Mouse (Mus musculus) hindbrain, embryonic 16.5 days (tissue): Measurements from ENCODE around the gene Tlx2. TPM values are rescaled to one million over a fixed set of nuclear protein-coding genes. Genes with fewer than 3 reads are reported as not detected.
A peak's percentile ranks its signal among the peaks of the same experiment; 100 is the strongest.

ENCODE experiments used
- ATAC-seq: fragments of 200-750 bp; cut with Nextera tagmentation; 2 replicates; pipeline ENCODE4 v1.8.0; 2017; ENCODE audit warnings: moderate TSS enrichment, moderate library complexity
- H3K27ac ChIP-seq: fragments of 300-500 bp; sonication (generic); 2 replicates; pipeline ENCODE4 v1.5.1; 2014; ENCODE audit warnings: low read depth, mild to moderate bottlenecking, control low read depth, low read length, moderate library complexity
- H3K27me3 ChIP-seq: fragments of 300-500 bp; sonication (generic); replicated peaks from 2 replicates; pipeline ENCODE4 v1.6.1; 2014; ENCODE audit warnings: low read length; ENCODE audit not compliant: control insufficient read depth, insufficient read depth
- H3K36me3 ChIP-seq: fragments of 300-500 bp; sonication (generic); 2 replicates; pipeline ENCODE4 v1.6.1; 2014; ENCODE audit warnings: mild to moderate bottlenecking, low read length, moderate library complexity, mixed read lengths; ENCODE audit not compliant: control insufficient read depth, insufficient read depth
- H3K4me1 ChIP-seq: fragments of 300-500 bp; sonication (generic); 2 replicates; pipeline ENCODE4 v1.6.1; 2014; ENCODE audit warnings: low read depth, low read length; ENCODE audit not compliant: control insufficient read depth, insufficient read depth
- H3K4me2 ChIP-seq: fragments of 300-500 bp; sonication (generic); 2 replicates; pipeline ENCODE4 v1.6.1; 2014; ENCODE audit warnings: mild to moderate bottlenecking, low read length, control low read depth, moderate library complexity
- H3K4me3 ChIP-seq: fragments of 300-500 bp; sonication (generic); 2 replicates; pipeline ENCODE4 v1.5.1; 2014; ENCODE audit warnings: mild to moderate bottlenecking, low read length, control low read depth, moderate library complexity
- H3K9ac ChIP-seq: fragments of 300-500 bp; sonication (generic); 2 replicates; pipeline ENCODE4 v1.6.1; 2014; ENCODE audit warnings: low read depth, mild to moderate bottlenecking, control low read depth, low read length, moderate library complexity
- H3K9me3 ChIP-seq: fragments of 300-500 bp; sonication (generic); 2 replicates; pipeline ENCODE4 v1.6.1; 2014; ENCODE audit warnings: mild to moderate bottlenecking, low read length, moderate library complexity; ENCODE audit not compliant: control insufficient read depth
- WGBS: fragments of 180-500 bp; shearing (Covaris S2); extraction: QIAGEN DNeasy Blood & Tissue Kit; methylation state at CpG from one replicate; pipeline ENCODE4 v1.1.7; 2014; 5-methylcytosine and 5-hydroxymethylcytosine counted together
- polyA plus RNA-seq: library from polyadenylated mRNA; unstranded; fragments of >200 nt; fragmentation: Nextera tagmentation; extraction: Ambion mirVana; gene quantifications from 2 replicates; pipeline ENCODE4 v1.2.1, GENCODE M21; 2015

The Tlx2 gene
- polyA plus RNA-seq, 1 experiment from 2014 or later, result 0.16 TPM

DNA sequence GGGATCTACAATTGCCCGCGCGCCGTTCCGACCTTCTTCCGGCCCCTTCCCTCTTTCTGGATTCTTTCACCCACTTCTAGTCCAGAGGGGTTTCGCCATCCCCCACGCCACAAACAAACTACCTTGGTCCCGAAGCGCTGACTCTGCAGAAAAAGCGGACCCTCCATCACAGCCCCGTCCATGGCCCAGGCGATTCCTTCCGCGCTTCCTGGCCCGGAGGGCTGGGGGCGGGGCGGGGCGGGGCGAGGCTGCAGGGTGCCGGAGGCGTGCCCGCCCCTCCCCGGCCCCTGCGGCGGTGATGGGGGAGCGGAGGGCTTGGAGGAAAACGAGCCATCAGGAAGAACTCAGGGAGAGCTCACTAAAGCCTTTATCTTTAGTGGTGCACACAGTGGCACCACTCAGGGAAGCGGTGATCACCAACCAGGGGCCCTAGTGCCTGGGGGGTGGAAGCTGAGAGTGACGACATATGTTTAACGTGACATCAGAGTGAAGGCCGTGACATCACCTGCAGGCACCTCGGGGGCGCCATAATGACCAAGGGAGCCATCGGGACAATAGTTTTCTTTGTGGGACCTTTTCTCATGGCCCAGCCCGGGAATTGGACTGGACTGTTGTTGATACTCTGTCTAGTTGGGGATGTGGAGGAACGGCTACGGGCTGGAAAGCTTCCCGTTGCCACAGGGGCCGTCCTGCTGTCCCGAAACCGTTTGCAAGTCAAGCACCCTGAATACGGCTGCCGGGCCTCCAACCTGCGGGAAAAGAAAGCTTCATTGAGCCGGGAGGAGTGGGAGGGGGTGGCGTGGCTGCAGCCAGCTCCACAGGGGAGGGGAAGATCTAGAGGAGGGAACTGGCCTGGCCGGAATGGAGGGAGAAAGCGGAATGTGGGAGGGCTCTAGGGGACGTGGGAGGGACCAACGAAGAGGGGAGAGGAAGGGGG lies 36.6 kb downstream of the Tlx2 start, which contains the start of the genes Dok1 and Loxl3:
TSS of gene Dok1 (minus strand) at position 223 of the 937 bp plus-strand sequence.
TSS of gene Loxl3 (plus strand) at position 925 of the 937 bp plus-strand sequence.
- peaks cover 17% of the 10 kb centered on the region for H3K27me3 ChIP-seq
- peak within 1 kb of the TSS; percentile 66 for H3K27ac ChIP-seq
- H3K4me3 ChIP-seq, result peak within 1 kb of the TSS; percentile 46
- ATAC-seq, result peak; percentile 67
- H3K9ac ChIP-seq, result peak within 1 kb of the TSS; percentile 55
- H3K4me1 ChIP-seq, result peaks cover 22% of the 10 kb centered on the region
- peak within 1 kb of the TSS; percentile 78 for H3K4me2 ChIP-seq
- H3K36me3 ChIP-seq, result no peaks in the 10 kb centered on the region
- no peaks in the 10 kb centered on the region for H3K9me3 ChIP-seq
- under 1% methylated on average over 45 of the region's 51 CpGs for WGBS

DNA sequence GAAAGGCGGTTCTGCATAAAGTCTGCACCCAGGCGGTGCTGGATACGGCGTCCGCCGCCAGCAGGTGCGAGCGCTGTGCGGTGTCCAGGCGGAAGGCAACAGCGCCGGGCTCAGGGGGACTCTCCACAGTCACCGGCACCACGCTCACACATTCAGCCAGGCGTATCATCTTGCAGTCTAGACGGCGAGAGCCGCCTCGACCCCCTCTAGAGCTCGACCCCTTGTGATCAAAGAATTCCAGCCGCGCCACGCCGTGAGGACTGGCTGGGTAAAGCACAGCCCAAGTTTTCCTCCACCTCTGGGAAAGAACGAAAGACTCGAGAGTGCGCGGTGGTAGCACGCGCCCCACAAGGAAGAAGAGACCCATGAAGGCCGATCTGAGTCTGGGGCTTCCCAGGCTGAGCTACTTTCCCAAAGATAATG lies 37.3 kb downstream of the Tlx2 start:
- Histone ChIP-seq H3K27me3 (peaks cover 17% of the 10 kb centered on the region), H3K4me1 (peaks cover 16% of the 10 kb centered on the region), H3K4me2 (peak overlapping the region; percentile 78), H3K9me3 (no peaks in the 10 kb centered on the region), H3K9ac (peak overlapping the region; percentile 55), H3K27ac (no peak overlapping the region), H3K4me3 (peak overlapping the region; percentile 46), H3K36me3 (no peaks in the 10 kb centered on the region)
- peak; percentile 19 for ATAC-seq
- WGBS, result under 1% methylated on average over 31 of the region's 31 CpGs

DNA sequence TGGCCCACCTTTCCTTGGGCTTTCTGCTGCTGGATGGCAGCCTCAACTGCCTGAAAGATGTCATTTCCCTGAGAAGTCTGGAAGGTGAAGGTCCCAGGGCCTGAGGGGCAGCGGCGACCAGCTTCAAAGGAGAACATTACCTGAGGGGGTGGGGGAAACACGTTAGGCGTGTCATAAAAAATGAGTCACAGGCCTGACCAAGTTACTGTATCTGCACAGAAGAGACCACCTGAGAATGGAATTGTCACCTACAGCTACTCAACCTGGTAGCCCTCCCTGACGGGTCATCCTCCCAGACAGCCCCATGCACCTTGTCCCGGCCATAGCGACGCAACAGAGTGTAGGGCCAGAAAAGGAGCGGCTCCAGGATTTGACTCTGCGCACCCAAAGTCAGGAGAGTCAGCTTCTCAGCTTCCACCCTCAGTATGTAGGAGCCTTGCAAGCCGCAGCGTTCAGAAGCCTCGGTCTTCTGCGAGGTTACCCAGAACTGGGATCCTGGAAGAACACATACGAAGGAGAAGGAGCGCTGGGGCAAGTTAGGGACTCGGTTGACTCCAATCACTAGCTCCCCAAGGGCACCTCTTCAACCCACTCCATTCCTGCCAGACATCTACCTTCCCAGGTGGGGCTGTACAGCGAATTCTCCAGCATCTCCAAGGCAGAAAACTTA lies 38.0 kb downstream of the Tlx2 start:
- Histone ChIP-seq H3K9ac (peak overlapping the region; percentile 55; the same call in 1 of the 2 replicates), H3K4me2 (peak overlapping the region; percentile 78), H3K4me3 (peak overlapping the region; percentile 46), H3K9me3 (no peaks in the 10 kb centered on the region), H3K27ac (no peak overlapping the region), H3K36me3 (no peaks in the 10 kb centered on the region), H3K27me3 (peaks cover 17% of the 10 kb centered on the region), H3K4me1 (peaks cover 16% of the 10 kb centered on the region)
- 19% methylated on average over 18 of the region's 18 CpGs for WGBS
- ATAC-seq, result no peak

DNA sequence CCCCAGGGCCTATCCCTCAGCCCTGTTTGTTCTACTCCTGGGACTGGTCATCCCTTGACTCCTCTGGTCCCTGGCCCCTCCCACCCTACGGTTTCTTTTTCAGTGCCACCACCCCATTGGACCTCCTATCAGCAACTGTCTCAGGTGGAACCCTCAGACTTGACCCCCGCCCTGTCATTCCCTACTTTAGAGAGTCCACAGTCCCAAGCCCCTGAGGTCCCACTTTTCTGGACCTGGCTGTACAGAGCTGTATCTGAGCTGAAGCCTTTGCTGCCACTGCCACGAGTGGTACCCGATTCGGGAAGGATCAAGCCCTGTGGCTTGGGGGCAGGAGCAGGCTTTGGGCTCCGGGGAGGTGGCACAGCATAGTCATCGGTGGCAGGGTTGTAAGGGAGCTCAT lies 39.0 kb downstream of the Tlx2 start:
- ATAC-seq, result no peak
- H3K4me2 ChIP-seq, result no peak overlapping the region
- WGBS, result 63% methylated on average over 7 of the region's 7 CpGs

DNA sequence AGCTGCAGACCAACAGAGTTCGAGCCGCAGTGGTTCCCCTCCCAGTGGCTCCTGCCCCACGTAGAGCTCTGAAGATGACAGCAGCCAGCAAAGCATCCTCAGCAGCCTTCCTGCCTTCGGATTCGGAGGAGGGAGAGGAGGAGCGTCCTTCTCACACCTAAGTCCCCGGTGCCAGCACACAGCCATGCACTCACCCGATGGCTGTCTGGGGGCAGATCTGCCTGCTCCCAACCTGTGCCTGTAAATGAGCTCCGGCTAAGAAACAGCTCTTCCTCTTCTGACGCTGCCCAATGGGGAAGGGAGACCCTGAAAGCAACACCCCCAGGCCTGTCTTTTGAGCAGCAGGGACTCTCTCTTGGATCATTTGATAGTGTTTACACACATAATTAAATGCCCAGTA lies 40.3 kb downstream of the Tlx2 start:
- 24% methylated on average over 10 of the region's 10 CpGs for WGBS
- H3K4me3 ChIP-seq, result no peak overlapping the region
- H3K36me3 ChIP-seq, result no peaks in the 10 kb centered on the region
- H3K9me3 ChIP-seq, result no peaks in the 10 kb centered on the region
- H3K27ac ChIP-seq, result no peak overlapping the region
- peaks cover 17% of the 10 kb centered on the region for H3K27me3 ChIP-seq
- no peak overlapping the region for H3K4me2 ChIP-seq
- H3K4me1 ChIP-seq, result peaks cover 16% of the 10 kb centered on the region
- ATAC-seq, result no peak
- H3K9ac ChIP-seq, result no peak overlapping the region

More for the DNA sequence above, 39.0 kb downstream of the Tlx2 start:
- no peaks in the 10 kb centered on the region for H3K36me3 ChIP-seq
- H3K4me3 ChIP-seq, result no peak overlapping the region
- no peak overlapping the region for H3K27ac ChIP-seq
- H3K27me3 ChIP-seq, result peaks cover 17% of the 10 kb centered on the region
- no peak overlapping the region for H3K9ac ChIP-seq
- no peaks in the 10 kb centered on the region for H3K9me3 ChIP-seq
- peaks cover 16% of the 10 kb centered on the region for H3K4me1 ChIP-seq

DNA sequence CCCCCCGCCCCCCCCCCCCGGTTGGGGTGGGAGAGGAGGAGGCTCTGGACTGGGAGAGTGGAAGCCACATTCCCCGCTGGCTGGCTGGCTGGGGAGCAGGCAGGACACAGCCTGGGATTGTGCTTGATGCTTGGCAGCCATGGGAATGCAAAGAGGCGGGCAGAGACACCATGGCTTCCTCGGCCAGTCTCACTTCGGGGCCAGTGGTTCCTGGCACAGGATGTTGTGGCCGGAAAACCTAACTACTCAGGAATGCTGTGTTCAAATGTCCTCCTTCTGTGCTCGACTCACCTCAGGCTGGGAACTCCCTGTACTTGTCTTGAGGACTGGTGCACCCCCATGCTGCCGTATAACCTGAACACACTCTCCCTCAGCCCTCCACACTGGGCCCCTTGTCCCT lies 42.4 kb downstream of the Tlx2 start:
- no peak overlapping the region for H3K9ac ChIP-seq
- H3K27ac ChIP-seq, result no peak overlapping the region
- no peaks in the 10 kb centered on the region for H3K9me3 ChIP-seq
- ATAC-seq, result no peak
- H3K4me2 ChIP-seq, result no peak overlapping the region
- H3K36me3 ChIP-seq, result no peaks in the 10 kb centered on the region
- 52% methylated on average over 7 of the region's 9 CpGs for WGBS
- peaks cover 5% of the 10 kb centered on the region; the same call in 1 of the 2 replicates for H3K4me1 ChIP-seq
- H3K27me3 ChIP-seq, result peaks cover 14% of the 10 kb centered on the region
- no peak overlapping the region for H3K4me3 ChIP-seq

DNA sequence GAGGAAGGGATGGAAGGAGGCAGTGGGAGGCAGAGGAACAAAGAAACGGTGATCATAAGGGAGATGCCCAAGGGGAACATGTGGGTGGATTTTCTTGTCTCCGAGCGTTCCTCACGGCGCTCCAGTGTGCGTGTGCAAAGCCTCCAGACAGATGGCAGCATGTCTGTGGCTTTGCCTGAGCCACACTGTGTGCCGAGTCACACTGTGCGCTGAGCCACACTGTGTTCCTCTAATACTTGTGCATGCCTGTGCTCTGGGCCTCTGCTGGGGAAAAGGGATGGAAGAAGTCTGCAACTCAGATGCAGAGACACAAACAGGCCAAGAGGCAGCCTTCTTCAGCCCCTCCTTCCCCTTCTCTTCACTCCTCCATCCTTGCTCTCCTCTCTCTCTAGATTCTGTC lies 42.8 kb downstream of the Tlx2 start:
- H3K27ac ChIP-seq, result no peak overlapping the region
- H3K27me3 ChIP-seq, result peaks cover 14% of the 10 kb centered on the region
- no peak for ATAC-seq
- no peaks in the 10 kb centered on the region for H3K36me3 ChIP-seq
- H3K9me3 ChIP-seq, result no peaks in the 10 kb centered on the region
- peaks cover under 1% of the 10 kb centered on the region; the same call in 1 of the 2 replicates for H3K4me1 ChIP-seq
- H3K4me2 ChIP-seq, result no peak overlapping the region
- 78% methylated on average over 8 of the region's 8 CpGs for WGBS
- H3K9ac ChIP-seq, result no peak overlapping the region
- H3K4me3 ChIP-seq, result no peak overlapping the region

DNA sequence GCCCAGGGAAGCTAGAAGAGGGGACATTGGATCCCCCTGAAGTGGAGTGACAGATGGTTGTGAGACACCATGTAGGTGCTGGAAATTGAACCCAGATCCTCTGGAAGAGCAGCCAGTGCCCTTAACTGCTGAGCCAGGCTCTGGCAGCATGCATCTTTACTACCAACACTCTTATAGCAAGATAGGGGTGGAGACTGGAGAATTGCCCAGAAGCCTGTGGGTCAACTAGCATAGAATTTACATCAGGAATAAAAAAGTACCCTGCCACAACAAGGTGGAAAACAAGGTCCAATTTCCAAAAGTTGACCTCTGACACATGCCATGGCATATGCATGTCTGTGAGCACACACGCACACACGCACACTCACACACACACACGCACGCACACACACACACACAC lies 44.9 kb downstream of the Tlx2 start:
- WGBS, result 87% methylated on average over 4 of the region's 4 CpGs
- H3K27me3 ChIP-seq, result peaks cover 2% of the 10 kb centered on the region
- H3K36me3 ChIP-seq, result no peaks in the 10 kb centered on the region
- H3K4me1 ChIP-seq, result no peaks in the 10 kb centered on the region
- ATAC-seq, result no peak
- H3K9me3 ChIP-seq, result no peaks in the 10 kb centered on the region
- H3K4me2 ChIP-seq, result no peak overlapping the region
- H3K27ac ChIP-seq, result no peak overlapping the region
- H3K9ac ChIP-seq, result no peak overlapping the region
- H3K4me3 ChIP-seq, result no peak overlapping the region

DNA sequence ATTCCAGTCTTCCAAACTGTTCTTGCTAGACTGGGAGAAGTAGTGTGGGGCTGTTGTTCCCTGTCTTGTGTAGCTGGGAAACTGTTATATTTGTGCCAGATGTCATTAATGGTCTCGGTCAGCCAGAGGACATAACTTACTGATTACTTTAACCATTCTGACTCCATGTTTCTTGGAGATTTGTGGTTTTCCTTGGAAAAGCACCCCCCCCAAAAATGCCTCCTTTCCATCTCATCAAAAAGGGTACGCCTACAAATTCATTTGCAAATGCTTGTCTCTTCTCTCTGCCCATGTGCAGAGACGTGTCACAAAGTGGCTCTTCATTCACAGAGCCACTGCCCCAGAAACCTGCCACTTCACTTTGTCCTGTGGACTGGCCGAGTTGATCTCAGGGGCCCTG lies 45.7 kb downstream of the Tlx2 start:
- H3K27me3 ChIP-seq, result no peaks in the 10 kb centered on the region
- no peaks in the 10 kb centered on the region for H3K4me1 ChIP-seq
- H3K27ac ChIP-seq, result no peak overlapping the region
- no peak overlapping the region; the same call in 1 of the 2 replicates for H3K9ac ChIP-seq
- WGBS, result 75% methylated on average over 4 of the region's 4 CpGs
- no peak for ATAC-seq
- no peaks in the 10 kb centered on the region for H3K36me3 ChIP-seq
- no peak overlapping the region for H3K4me2 ChIP-seq
- H3K4me3 ChIP-seq, result no peak overlapping the region
- no peaks in the 10 kb centered on the region for H3K9me3 ChIP-seq
